Mouse (Mus musculus) lung, postnatal 36 days (tissue): Measurements from ENCODE around the gene Cdk12.
A peak's percentile ranks its signal among the peaks of the same experiment; 100 is the strongest.

Experiments used
- DNase-seq: peaks from one replicate; pipeline ENCODE4 v3.0.0; 2022; ENCODE audit warnings: mixed read lengths

The Cdk12 gene

GRCm38 (mm10) chr11:98260706-98261479, 58.0 kb downstream of the Cdk12 start:
- DNase-seq: no peak

DNA sequence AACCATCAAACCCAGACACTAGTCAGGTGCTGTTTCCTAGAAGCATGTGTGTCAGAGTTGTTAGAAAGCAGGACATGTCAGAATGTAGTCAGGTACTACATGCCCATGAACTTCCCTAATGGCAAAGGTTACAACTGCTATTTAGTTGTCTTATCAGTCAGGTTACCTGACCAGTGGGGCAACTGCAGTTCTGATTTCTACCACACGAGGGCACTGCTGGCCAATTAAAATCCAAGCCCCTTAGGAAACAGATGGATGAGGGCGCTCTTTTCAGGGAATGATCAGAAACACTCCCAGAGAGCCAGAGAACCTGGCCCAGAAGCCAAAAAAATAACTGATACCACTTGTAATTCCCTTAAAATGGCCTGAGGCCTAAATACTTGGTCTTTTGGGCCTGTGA, 62.2 kb downstream of the Cdk12 start:
- peak; percentile 89 for DNase-seq

DNA sequence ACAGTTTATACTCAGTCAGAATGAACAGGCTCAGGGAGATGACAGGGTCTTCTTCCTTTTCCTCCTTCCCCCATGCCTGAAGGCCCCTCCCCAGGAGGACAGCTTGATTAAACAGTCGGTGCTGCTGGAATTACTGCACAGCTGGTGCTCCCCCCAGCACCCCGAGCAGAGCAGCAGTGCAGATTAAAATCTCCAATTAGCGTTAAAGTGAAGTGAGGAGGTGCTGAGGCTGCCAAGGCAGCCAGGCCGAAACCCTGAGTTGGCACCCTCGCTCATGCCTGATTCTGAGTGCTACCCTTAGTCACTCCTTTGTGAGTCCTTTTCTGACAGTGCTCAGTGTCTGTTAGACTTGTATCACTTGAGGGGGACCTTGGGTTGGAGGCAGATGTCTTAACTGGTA, 63.0 kb downstream of the Cdk12 start:
- DNase-seq: no peak

- DNase-seq: no peak
Observed at GRCm38 (mm10) chr11:98266699-98267402, 64.0 kb downstream of the Cdk12 start.

DNA sequence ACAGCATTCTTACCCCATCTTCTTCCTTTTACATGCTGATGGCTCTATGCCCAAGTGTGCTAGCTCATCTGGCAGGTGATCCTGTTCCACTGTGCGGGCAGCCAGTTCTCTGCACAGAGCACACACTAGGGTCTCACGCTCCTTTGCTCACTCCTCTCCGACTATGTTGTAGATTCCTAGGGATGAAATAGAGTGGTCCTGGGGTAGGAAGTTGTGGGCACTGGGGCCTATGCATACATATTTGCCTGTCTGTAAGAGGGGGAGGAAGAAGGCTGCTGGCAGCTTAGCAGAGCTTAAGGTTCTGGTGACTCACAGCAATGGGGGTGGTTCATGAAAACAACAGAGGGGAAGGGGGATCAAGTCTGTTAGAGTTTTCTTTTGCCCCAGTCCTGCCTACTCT, 67.2 kb downstream of the Cdk12 start:
- no peak for DNase-seq

DNA sequence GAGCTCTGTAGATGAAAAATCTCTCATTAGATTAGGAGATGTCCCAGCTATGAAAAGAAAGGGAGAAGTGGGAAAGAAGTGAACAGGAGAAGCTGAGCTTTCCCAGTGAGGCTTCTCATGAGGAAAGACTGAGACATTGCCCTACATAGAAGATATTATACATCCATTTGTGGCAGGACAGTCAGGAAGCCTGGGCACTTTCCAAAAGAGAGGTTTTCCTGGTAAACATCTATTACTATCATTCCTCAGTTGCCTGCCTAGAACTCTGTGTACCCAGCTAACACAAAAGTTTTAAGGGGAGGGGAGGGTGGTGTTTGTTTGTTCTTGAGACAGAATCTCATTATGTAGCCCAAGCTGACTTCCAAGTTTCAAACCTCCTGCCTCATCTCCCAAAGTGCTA, 67.6 kb downstream of the Cdk12 start:
- no peak for DNase-seq

DNA sequence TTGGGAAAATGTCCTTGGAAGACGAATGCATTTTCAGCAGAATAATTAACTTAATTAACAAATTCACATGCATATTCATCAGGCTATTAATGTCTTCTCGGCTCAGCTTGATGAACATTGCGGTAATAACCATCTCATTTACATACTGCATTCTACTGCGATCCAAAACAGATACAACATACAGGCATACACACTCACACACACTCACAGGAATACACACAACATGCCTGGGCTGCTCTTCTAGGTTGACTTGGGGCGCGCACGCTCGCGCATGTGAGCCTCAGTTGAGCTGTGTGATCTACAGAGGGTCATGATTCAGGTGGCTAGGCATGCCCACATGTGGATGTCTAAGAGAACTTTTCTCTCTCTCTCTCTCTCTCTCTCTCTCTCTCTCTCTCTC, 80.9 kb downstream of the Cdk12 start:
- DNase-seq: no peak

- DNase-seq: no peak
Observed at GRCm38 (mm10) chr11:98284230-98284629, 81.4 kb downstream of the Cdk12 start.

GRCm38 (mm10) chr11:98285368-98285767, 82.5 kb downstream of the Cdk12 start:
- no peak for DNase-seq

- DNase-seq: no peak
Observed at GRCm38 (mm10) chr11:98287531-98287930, 84.7 kb downstream of the Cdk12 start.

DNA sequence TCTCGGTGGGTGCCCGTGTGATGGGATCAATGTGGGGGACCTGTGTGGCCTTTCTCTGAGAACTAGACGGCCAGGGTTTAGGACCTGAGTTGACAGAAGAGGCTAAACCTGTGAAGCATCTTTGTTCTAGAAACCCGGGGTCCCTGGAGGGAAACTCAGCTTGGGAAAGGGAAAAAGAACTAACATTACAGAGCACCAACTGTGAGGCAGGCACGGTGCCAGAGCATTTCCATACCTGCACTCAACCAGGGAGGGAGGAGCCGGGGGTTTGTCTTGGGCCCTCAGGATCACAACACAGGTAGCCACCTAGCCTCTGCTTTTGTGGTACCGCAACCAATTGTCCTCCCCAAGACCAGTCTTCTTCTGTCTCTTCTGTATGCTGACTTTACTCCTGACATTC, 85.1 kb downstream of the Cdk12 start:
- DNase-seq: no peak

DNA sequence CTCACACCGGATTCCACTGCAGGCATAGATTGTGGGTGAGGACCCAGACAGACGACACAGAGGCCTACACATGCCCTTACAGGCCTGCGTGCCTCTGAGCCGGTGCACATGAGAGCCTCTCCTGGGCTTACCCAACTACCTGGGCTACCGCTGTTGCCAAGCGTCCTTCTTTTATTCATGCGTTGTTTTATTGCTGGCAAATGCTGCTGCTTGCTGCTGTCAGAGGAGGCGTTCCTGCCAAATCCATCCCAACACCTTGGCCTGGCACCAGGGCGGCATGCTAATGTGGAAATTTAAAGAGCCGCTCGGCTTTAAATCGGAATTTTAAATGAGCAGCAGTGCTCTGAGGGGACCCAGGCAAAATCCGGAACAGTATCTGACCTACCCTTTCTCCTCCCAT, 87.0 kb downstream of the Cdk12 start:
- no peak for DNase-seq

DNA sequence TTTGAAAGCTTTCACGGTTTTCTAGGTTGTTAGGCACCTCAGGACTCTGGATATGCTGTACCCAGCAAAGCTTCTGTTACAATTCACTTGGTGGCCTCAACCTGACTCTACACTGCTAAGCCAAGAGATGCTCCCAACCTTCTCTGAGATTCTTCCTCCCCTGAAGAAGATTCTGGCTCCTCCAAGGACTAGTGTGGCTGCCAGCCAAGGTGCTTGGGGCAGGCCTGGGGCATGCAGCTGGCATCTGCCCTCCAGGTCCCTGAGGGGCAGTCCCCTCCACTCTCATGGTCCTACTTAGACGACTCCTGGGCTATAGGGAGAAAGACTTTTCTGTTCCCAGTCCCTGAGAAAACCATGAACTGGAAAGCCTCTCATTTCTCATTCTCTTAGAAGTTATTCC, 88.0 kb downstream of the Cdk12 start:
- DNase-seq: no peak

DNA sequence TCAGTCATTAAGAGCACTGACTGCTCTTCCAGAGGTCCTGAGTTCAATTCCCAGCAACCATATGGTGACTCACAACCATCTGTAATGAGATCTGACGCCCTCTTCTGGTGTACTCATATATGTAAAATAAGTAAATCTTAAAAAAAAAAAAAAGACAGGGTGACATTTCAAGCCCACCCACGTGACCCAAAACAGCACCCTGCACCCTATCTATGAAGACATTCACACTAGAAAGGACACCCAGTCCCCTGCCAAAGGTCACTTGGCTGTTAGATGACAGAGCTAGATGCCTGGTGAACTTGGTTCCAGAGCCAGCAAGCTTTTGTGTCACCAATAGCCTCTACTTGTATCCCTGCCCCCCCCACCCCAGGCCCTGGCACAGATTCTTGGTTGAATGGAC, 90.2 kb downstream of the Cdk12 start:
- DNase-seq: no peak

- DNase-seq: peak; percentile 57
Observed at GRCm38 (mm10) chr11:98294188-98295012, 91.5 kb downstream of the Cdk12 start.

DNA sequence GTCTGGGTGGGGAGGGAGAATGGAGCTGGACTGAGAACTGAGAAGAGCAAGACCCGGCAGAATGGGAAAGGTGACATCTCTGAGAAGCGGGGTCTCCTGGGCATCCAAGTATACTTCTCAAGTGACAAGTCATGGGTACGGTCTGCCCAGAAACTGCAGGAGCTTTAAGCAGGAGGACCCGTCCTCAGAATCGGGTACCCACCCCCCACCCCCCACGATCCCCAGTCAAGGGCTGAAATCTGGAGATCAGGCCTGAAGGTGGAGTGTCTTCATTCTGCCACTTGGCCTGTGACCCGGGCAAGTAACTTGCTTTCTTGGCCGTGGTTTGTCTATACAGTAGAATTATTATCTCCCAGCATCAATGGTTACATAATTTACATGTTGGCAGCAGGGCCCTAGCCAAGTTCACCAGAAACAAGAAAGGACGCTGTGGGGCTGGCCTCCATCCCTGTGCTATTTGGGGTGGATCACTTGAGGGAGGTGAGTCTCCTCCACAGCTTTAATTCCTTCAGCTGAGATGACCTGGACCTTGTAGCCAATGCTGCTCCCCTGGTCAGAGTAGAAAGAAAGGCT, 92.2 kb downstream of the Cdk12 start:
- DNase-seq: no peak

- DNase-seq: peak; percentile 12
Observed at GRCm38 (mm10) chr11:98296277-98296676, 93.4 kb downstream of the Cdk12 start.

DNA sequence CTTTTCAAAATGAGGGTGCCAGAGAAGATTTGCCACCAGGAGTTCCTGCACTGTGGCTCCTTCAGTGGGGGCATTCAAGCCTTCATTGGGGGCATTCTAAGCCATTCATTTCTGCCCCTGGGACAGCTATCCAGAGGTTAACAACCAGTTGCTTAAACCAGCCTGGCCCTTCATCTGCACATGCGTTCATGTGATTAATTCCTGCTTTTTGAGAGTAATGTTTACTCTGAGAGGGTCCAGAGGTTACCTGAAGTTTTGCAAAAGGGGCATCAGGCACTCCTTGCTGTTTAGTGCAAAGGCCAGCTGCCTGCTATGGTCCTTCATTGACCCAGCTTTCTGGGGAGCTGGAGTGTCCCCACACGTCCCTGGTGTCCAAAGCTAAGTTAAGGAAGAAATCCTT, 94.1 kb downstream of the Cdk12 start:
- no peak for DNase-seq

DNA sequence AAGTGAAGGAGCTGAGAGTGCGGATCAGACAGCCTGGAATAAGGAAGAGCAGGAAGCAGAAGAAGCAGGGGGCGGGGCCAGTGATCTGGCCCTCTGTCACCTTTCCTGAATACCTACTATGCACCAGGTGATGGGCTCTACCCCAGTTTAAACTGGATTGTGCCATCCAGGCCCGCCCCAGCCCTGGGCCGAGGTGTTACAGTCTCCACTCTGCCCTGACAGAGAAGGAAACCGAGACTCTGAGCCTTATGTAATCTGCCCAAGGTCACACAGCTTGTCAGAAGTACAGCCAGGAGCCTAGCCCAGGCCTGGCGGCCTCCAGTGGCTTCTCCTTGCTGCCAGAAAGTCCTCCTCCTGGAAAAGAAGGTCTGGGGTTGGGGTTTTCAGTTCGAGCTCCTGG, 94.9 kb downstream of the Cdk12 start:
- DNase-seq: peak; percentile 11

DNA sequence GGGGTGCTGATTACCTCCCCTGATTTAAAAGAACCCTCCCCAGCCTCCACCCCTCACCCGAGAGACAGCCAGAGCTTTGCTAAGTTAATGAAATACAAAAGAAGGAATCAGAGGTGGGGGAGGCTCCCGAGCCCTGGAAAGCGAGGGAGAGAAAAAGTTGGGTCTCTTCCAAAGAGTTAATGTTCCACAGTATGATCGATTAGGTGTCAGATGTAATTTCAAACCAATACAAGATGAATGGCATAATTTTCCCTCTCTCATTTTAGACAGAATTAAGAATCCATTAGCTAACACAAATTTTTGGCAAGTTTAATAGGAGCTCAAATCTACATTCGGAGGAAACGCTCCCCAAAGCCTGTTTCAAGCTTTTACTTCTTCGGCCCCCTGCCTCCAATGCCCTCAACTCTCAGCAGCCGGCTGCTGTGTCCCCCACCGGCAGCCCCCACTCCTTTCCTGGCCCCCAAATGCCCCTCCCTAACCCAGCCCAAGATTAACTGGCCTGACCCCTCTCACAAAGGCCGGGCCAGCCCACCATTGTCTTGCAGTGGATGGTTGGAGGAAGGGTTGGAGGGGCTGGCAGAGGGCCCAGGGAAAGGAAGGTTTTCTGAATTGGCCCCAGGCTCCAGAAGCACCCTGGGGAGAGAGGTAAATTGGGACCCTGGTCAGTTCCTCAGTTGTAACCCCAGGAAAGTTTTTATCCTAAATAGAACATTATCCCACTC, 95.8 kb downstream of the Cdk12 start:
- peak; percentile 45 for DNase-seq

DNA sequence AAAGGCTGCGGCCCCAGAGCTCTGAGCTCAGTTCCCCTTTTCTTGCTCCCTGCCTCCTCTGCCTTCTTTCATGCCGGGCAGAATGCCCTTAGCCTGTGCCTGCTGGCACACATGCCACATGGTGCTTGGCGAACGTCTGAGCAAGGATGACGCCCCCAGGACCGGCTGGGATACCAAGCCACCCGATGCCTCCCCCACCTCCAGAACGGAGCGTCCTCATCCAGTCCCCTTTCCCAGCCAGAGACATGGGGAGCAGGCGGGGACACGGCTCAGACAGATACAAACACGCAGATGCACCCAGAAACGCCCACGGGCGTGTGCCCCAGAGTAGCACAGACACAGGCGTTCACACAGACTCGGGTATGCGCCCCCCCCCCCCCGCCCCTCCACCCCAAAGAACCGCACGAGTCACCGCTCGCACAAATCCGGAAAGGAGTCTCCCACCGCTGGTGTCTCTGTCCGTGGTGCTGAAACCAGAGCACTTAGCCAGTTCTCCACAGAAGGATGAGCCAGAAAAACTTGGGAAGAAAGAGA, 111.0 kb downstream of the Cdk12 start:
- peak; percentile 58 for DNase-seq

GRCm38 (mm10) chr11:98317479-98317878, 114.6 kb downstream of the Cdk12 start:
- no peak for DNase-seq
